Mouse (Mus musculus) hindbrain, embryonic 16.5 days (tissue): ENCODE results near the gene Tcf7. TPM values are rescaled to one million over a fixed set of nuclear protein-coding genes. Genes with fewer than 3 reads are reported as not detected.

Experiments used
- ATAC-seq: fragments of 200-750 bp; cut with Nextera tagmentation; 2 replicates; pipeline ENCODE4 v1.8.0; 2017; ENCODE audit warnings: moderate TSS enrichment, moderate library complexity
- H3K27ac ChIP-seq: fragments of 300-500 bp; sonication (generic); 2 replicates; pipeline ENCODE4 v1.5.1; 2014; ENCODE audit warnings: low read depth, mild to moderate bottlenecking, control low read depth, low read length, moderate library complexity
- H3K27me3 ChIP-seq: fragments of 300-500 bp; sonication (generic); replicated peaks from 2 replicates; pipeline ENCODE4 v1.6.1; 2014; ENCODE audit warnings: low read length; ENCODE audit not compliant: control insufficient read depth, insufficient read depth
- H3K36me3 ChIP-seq: fragments of 300-500 bp; sonication (generic); 2 replicates; pipeline ENCODE4 v1.6.1; 2014; ENCODE audit warnings: mild to moderate bottlenecking, low read length, moderate library complexity, mixed read lengths; ENCODE audit not compliant: control insufficient read depth, insufficient read depth
- H3K4me1 ChIP-seq: fragments of 300-500 bp; sonication (generic); 2 replicates; pipeline ENCODE4 v1.6.1; 2014; ENCODE audit warnings: low read depth, low read length; ENCODE audit not compliant: control insufficient read depth, insufficient read depth
- H3K4me2 ChIP-seq: fragments of 300-500 bp; sonication (generic); 2 replicates; pipeline ENCODE4 v1.6.1; 2014; ENCODE audit warnings: mild to moderate bottlenecking, low read length, control low read depth, moderate library complexity
- H3K4me3 ChIP-seq: fragments of 300-500 bp; sonication (generic); 2 replicates; pipeline ENCODE4 v1.5.1; 2014; ENCODE audit warnings: mild to moderate bottlenecking, low read length, control low read depth, moderate library complexity
- H3K9ac ChIP-seq: fragments of 300-500 bp; sonication (generic); 2 replicates; pipeline ENCODE4 v1.6.1; 2014; ENCODE audit warnings: low read depth, mild to moderate bottlenecking, control low read depth, low read length, moderate library complexity
- H3K9me3 ChIP-seq: fragments of 300-500 bp; sonication (generic); 2 replicates; pipeline ENCODE4 v1.6.1; 2014; ENCODE audit warnings: mild to moderate bottlenecking, low read length, moderate library complexity; ENCODE audit not compliant: control insufficient read depth
- WGBS: fragments of 180-500 bp; shearing (Covaris S2); extraction: QIAGEN DNeasy Blood & Tissue Kit; methylation state at CpG from one replicate; pipeline ENCODE4 v1.1.7; 2014; 5-methylcytosine and 5-hydroxymethylcytosine counted together
- polyA plus RNA-seq: library from polyadenylated mRNA; unstranded; fragments of >200 nt; fragmentation: Nextera tagmentation; extraction: Ambion mirVana; gene quantifications from 2 replicates; pipeline ENCODE4 v1.2.1, GENCODE M21; 2015

Gene Tcf7
- polyA plus RNA-seq, 1 experiment from 2014 or later = 1.2 TPM

- Histone ChIP-seq H3K27ac (no peak overlapping the region), H3K4me1 (peaks cover 10% of the 10 kb centered on the region), H3K9ac (no peak overlapping the region), H3K27me3 (no peaks in the 10 kb centered on the region), H3K9me3 (no peaks in the 10 kb centered on the region), H3K4me2 (no peak overlapping the region), H3K4me3 (no peak overlapping the region), H3K36me3 (no peaks in the 10 kb centered on the region)
- no peak for ATAC-seq
- WGBS = 96% methylated on average over 6 of the region's 6 CpGs
These were observed 3.8 kb downstream of the Tcf7 start for GRCm38 (mm10) chr11:52278991-52279390.

- no peaks in the 10 kb centered on the region for H3K27me3 ChIP-seq
- H3K27ac ChIP-seq = no peak overlapping the region
- H3K4me3 ChIP-seq = no peak overlapping the region
- no peak for ATAC-seq
- peaks cover 3% of the 10 kb centered on the region; the same call in 1 of the 2 replicates for H3K4me1 ChIP-seq
- no peaks in the 10 kb centered on the region for H3K9me3 ChIP-seq
- H3K36me3 ChIP-seq = no peaks in the 10 kb centered on the region
- 93% methylated on average over 3 of the region's 3 CpGs for WGBS
- H3K9ac ChIP-seq = no peak overlapping the region
- H3K4me2 ChIP-seq = no peak overlapping the region
These were observed 4.7 kb downstream of the Tcf7 start for GRCm38 (mm10) chr11:52278164-52278563.

- no peak overlapping the region for H3K4me3 ChIP-seq
- ATAC-seq = no peak
- WGBS = 93% methylated on average over 6 of the region's 6 CpGs
- H3K36me3 ChIP-seq = no peaks in the 10 kb centered on the region
- H3K27me3 ChIP-seq = no peaks in the 10 kb centered on the region
- peaks cover under 1% of the 10 kb centered on the region; the same call in 1 of the 2 replicates for H3K4me1 ChIP-seq
- no peak overlapping the region for H3K9ac ChIP-seq
- no peak overlapping the region for H3K4me2 ChIP-seq
- H3K9me3 ChIP-seq = no peaks in the 10 kb centered on the region
- H3K27ac ChIP-seq = no peak overlapping the region
These were observed 5.2 kb downstream of the Tcf7 start for GRCm38 (mm10) chr11:52277433-52278150.

- WGBS = 91% methylated on average over 8 of the region's 8 CpGs
- Histone ChIP-seq H3K9ac (no peak overlapping the region), H3K4me2 (no peak overlapping the region), H3K4me1 (no peaks in the 10 kb centered on the region; the same call in 1 of the 2 replicates), H3K4me3 (no peak overlapping the region), H3K36me3 (no peaks in the 10 kb centered on the region), H3K27me3 (no peaks in the 10 kb centered on the region), H3K9me3 (no peaks in the 10 kb centered on the region), H3K27ac (no peak overlapping the region)
- ATAC-seq = no peak
These were observed 5.8 kb downstream of the Tcf7 start for GRCm38 (mm10) chr11:52276961-52277391.

- no peak for ATAC-seq
- no peaks in the 10 kb centered on the region for H3K36me3 ChIP-seq
- no peak overlapping the region for H3K4me3 ChIP-seq
- no peaks in the 10 kb centered on the region for H3K9me3 ChIP-seq
- H3K27me3 ChIP-seq = no peaks in the 10 kb centered on the region
- H3K4me1 ChIP-seq = no peaks in the 10 kb centered on the region; the same call in 1 of the 2 replicates
- no peak overlapping the region for H3K27ac ChIP-seq
- WGBS = 83% methylated on average over 9 of the region's 9 CpGs
- no peak overlapping the region for H3K9ac ChIP-seq
- no peak overlapping the region for H3K4me2 ChIP-seq
These were observed 6.8 kb downstream of the Tcf7 start for GRCm38 (mm10) chr11:52275774-52276555.

GRCm38 (mm10) chr11:52275366-52275765 is 7.4 kb downstream of the Tcf7 start:
- ATAC-seq = no peak
- no peaks in the 10 kb centered on the region for H3K9me3 ChIP-seq
- H3K4me3 ChIP-seq = no peak overlapping the region
- H3K4me1 ChIP-seq = no peaks in the 10 kb centered on the region; the same call in 1 of the 2 replicates
- no peak overlapping the region for H3K27ac ChIP-seq
- H3K27me3 ChIP-seq = no peaks in the 10 kb centered on the region
- no peaks in the 10 kb centered on the region for H3K36me3 ChIP-seq
- WGBS = 90% methylated on average over 8 of the region's 8 CpGs
- no peak overlapping the region for H3K4me2 ChIP-seq
- no peak overlapping the region for H3K9ac ChIP-seq

- Histone ChIP-seq H3K4me2 (no peak overlapping the region), H3K9ac (no peak overlapping the region), H3K4me1 (no peaks in the 10 kb centered on the region; the same call in 1 of the 2 replicates), H3K36me3 (no peaks in the 10 kb centered on the region), H3K4me3 (no peak overlapping the region), H3K27ac (no peak overlapping the region), H3K9me3 (no peaks in the 10 kb centered on the region), H3K27me3 (no peaks in the 10 kb centered on the region)
- no peak for ATAC-seq
- 84% methylated on average over 20 of the region's 20 CpGs for WGBS
These were observed 8.2 kb downstream of the Tcf7 start for GRCm38 (mm10) chr11:52274456-52275112.

GRCm38 (mm10) chr11:52273942-52274330 is 8.9 kb downstream of the Tcf7 start:
- ATAC-seq = no peak
- Histone ChIP-seq H3K27me3 (no peaks in the 10 kb centered on the region), H3K4me1 (no peaks in the 10 kb centered on the region; the same call in 1 of the 2 replicates), H3K4me3 (no peak overlapping the region), H3K9me3 (no peaks in the 10 kb centered on the region), H3K36me3 (no peaks in the 10 kb centered on the region), H3K4me2 (no peak overlapping the region), H3K27ac (no peak overlapping the region), H3K9ac (no peak overlapping the region)
- 91% methylated on average over 4 of the region's 4 CpGs for WGBS
